Mouse (Mus musculus) stomach, postnatal 0 days (tissue): ENCODE measurements around the gene Cryaa.

Source experiments
- CTCF ChIP-seq: IDR thresholded peaks from 2 replicates; pipeline ENCODE4 v1.5.1; 2016; ENCODE audit warnings: antibody characterized with exemption, low read depth, mild to moderate bottlenecking, moderate library complexity
- EP300 ChIP-seq: optimal IDR thresholded peaks from 2 replicates; pipeline ENCODE3; 2016; ENCODE audit warnings: antibody characterized with exemption

- TF ChIP-seq CTCF (no peak), EP300 (no peak)
Measured at GRCm38 (mm10) chr17:31658136-31658467, 19.5 kb upstream of the Cryaa start.
